Mouse (Mus musculus) hindbrain, embryonic 12.5 days (tissue): Measurements from ENCODE around the gene Esrrg. TPM values are rescaled to one million over a fixed set of nuclear protein-coding genes. Genes with fewer than 3 reads are reported as not detected.

Experiments used
- ATAC-seq: fragments of 200-750 bp; cut with Nextera tagmentation; 2 replicates; pipeline ENCODE4 v1.8.0; 2017; ENCODE audit warnings: moderate TSS enrichment; ENCODE audit not compliant: low FRiP score
- H3K27ac ChIP-seq: fragments of 300-500 bp; sonication (generic); 2 replicates; pipeline ENCODE4 v1.5.1; 2016; ENCODE audit warnings: mild to moderate bottlenecking
- H3K27me3 ChIP-seq: fragments of 300-500 bp; sonication (generic); 2 replicates; pipeline ENCODE4 v1.6.1; 2016; ENCODE audit warnings: mild to moderate bottlenecking
- H3K36me3 ChIP-seq: fragments of 300-500 bp; sonication (generic); 2 replicates; pipeline ENCODE4 v1.6.1; 2016; ENCODE audit warnings: mild to moderate bottlenecking
- H3K4me1 ChIP-seq: fragments of 300-500 bp; sonication (generic); 2 replicates; pipeline ENCODE4 v1.6.1; 2016
- H3K4me2 ChIP-seq: fragments of 300-500 bp; sonication (generic); replicated peaks from 2 replicates; pipeline ENCODE4 v1.6.1; 2016; ENCODE audit warnings: mild to moderate bottlenecking
- H3K4me3 ChIP-seq: fragments of 300-500 bp; sonication (generic); 2 replicates; pipeline ENCODE4 v1.5.1; 2016; ENCODE audit warnings: mild to moderate bottlenecking
- H3K9ac ChIP-seq: fragments of 300-500 bp; sonication (generic); 2 replicates; pipeline ENCODE4 v1.6.1; 2016; ENCODE audit warnings: mild to moderate bottlenecking, moderate library complexity
- H3K9me3 ChIP-seq: fragments of 300-500 bp; sonication (generic); replicated peaks from 2 replicates; pipeline ENCODE4 v1.6.1; 2016; ENCODE audit warnings: mild to moderate bottlenecking
- WGBS: fragments of 180-500 bp; shearing (Covaris S2); methylation state at CpG from one replicate; pipeline ENCODE4 v1.1.7; 2016; 5-methylcytosine and 5-hydroxymethylcytosine counted together
- polyA plus RNA-seq: library from polyadenylated mRNA; unstranded; fragments of >200 nt; fragmentation: Nextera tagmentation; extraction: Ambion mirVana; gene quantifications from 2 replicates; pipeline ENCODE4 v1.2.1, GENCODE M21; 2016

The Esrrg gene
- polyA plus RNA-seq = 17.4 and 19.3 TPM in 2 replicates

GRCm38 (mm10) chr1:187608261-187608921, at the start of gene Esrrg:
Gene Esrrg, plus strand, starts transcription at chr1:187608791.
- H3K4me3 ChIP-seq = peak within 1 kb of the TSS; percentile 43
- no peaks in the 10 kb centered on the region for H3K9me3 ChIP-seq
- H3K4me2 ChIP-seq = peak within 1 kb of the TSS; percentile 79
- no peaks in the 10 kb centered on the region for H3K36me3 ChIP-seq
- H3K27ac ChIP-seq = no peak within 1 kb of the TSS
- WGBS = 2% methylated on average over 21 of the region's 21 CpGs
- H3K4me1 ChIP-seq = peaks cover 52% of the 10 kb centered on the region
- ATAC-seq = no peak
- H3K9ac ChIP-seq = peak within 1 kb of the TSS; percentile 61
- peaks cover 83% of the 10 kb centered on the region for H3K27me3 ChIP-seq

GRCm38 (mm10) chr1:187583982-187584381, 24.6 kb upstream of the Esrrg start:
- no peak overlapping the region for H3K27ac ChIP-seq
- H3K9ac ChIP-seq = no peak overlapping the region
- H3K27me3 ChIP-seq = no peaks in the 10 kb centered on the region
- H3K4me3 ChIP-seq = no peak overlapping the region
- H3K36me3 ChIP-seq = no peaks in the 10 kb centered on the region
- H3K4me2 ChIP-seq = no peak overlapping the region
- H3K9me3 ChIP-seq = no peaks in the 10 kb centered on the region
- H3K4me1 ChIP-seq = no peaks in the 10 kb centered on the region
- no peak for ATAC-seq

GRCm38 (mm10) chr1:187586541-187587075, 22.0 kb upstream of the Esrrg start:
- 88% methylated on average over 8 of the region's 8 CpGs for WGBS
- ATAC-seq = no peak
- H3K4me2 ChIP-seq = no peak overlapping the region
- H3K27me3 ChIP-seq = no peaks in the 10 kb centered on the region
- no peak overlapping the region for H3K9ac ChIP-seq
- no peaks in the 10 kb centered on the region for H3K9me3 ChIP-seq
- no peak overlapping the region for H3K4me3 ChIP-seq
- H3K27ac ChIP-seq = no peak overlapping the region
- H3K36me3 ChIP-seq = no peaks in the 10 kb centered on the region
- H3K4me1 ChIP-seq = no peaks in the 10 kb centered on the region

- WGBS = 52% methylated on average over 2 of the region's 2 CpGs
- no peak for ATAC-seq
- peaks cover 4% of the 10 kb centered on the region; the same call in 1 of the 2 replicates for H3K9me3 ChIP-seq
- H3K27me3 ChIP-seq = peaks cover 42% of the 10 kb centered on the region
- H3K4me1 ChIP-seq = peaks cover 33% of the 10 kb centered on the region
- no peak overlapping the region for H3K9ac ChIP-seq
- no peak overlapping the region for H3K4me2 ChIP-seq
- no peak overlapping the region for H3K27ac ChIP-seq
- H3K36me3 ChIP-seq = no peaks in the 10 kb centered on the region
- H3K4me3 ChIP-seq = no peak overlapping the region
These were observed 5.6 kb upstream of the Esrrg start for GRCm38 (mm10) chr1:187602942-187603341.

- H3K4me2 ChIP-seq = peak overlapping the region; percentile 15; the same call in 1 of the 2 replicates
- ATAC-seq = no peak
These were observed 4.5 kb upstream of the Esrrg start for GRCm38 (mm10) chr1:187604063-187604484.

GRCm38 (mm10) chr1:187604691-187605310, 3.8 kb upstream of the Esrrg start:
- Histone ChIP-seq H3K27ac (peak overlapping the region; percentile 44; the same call in 1 of the 2 replicates), H3K27me3 (peaks cover 60% of the 10 kb centered on the region), H3K9ac (no peak overlapping the region), H3K36me3 (no peaks in the 10 kb centered on the region), H3K4me2 (peak overlapping the region; percentile 51), H3K4me3 (peak overlapping the region; percentile 15; the same call in 1 of the 2 replicates), H3K9me3 (peaks cover 4% of the 10 kb centered on the region; the same call in 1 of the 2 replicates), H3K4me1 (peaks cover 50% of the 10 kb centered on the region)
- 4% methylated on average over 24 of the region's 24 CpGs for WGBS
- ATAC-seq = no peak

More at GRCm38 (mm10) chr1:187604063-187604484, 4.5 kb upstream of the Esrrg start:
- H3K4me3 ChIP-seq = no peak overlapping the region
- peaks cover 54% of the 10 kb centered on the region for H3K27me3 ChIP-seq
- no peaks in the 10 kb centered on the region for H3K36me3 ChIP-seq
- peaks cover 43% of the 10 kb centered on the region for H3K4me1 ChIP-seq
- peaks cover 4% of the 10 kb centered on the region; the same call in 1 of the 2 replicates for H3K9me3 ChIP-seq
- no peak overlapping the region for H3K27ac ChIP-seq
- no peak overlapping the region for H3K9ac ChIP-seq
- 2% methylated on average over 11 of the region's 11 CpGs for WGBS

GRCm38 (mm10) chr1:187605391-187606270, 3.0 kb upstream of the Esrrg start:
- Histone ChIP-seq H3K4me1 (peaks cover 52% of the 10 kb centered on the region), H3K4me3 (peak overlapping the region; percentile 15; the same call in 1 of the 2 replicates), H3K9me3 (peaks cover 4% of the 10 kb centered on the region; the same call in 1 of the 2 replicates), H3K27ac (no peak overlapping the region), H3K27me3 (peaks cover 68% of the 10 kb centered on the region), H3K36me3 (no peaks in the 10 kb centered on the region), H3K4me2 (peak overlapping the region; percentile 51), H3K9ac (0 out of 2 replicates have a peak overlapping the region, but pooled peaks have one; percentile 35)
- WGBS = 3% methylated on average over 32 of the region's 32 CpGs
- 0 out of 2 replicates have a peak, but pooled peaks have one; percentile 14 for ATAC-seq

GRCm38 (mm10) chr1:187606271-187607040, 2.1 kb upstream of the Esrrg start:
- 0 out of 2 replicates have a peak, but pooled peaks have one; percentile 1 for ATAC-seq
- Histone ChIP-seq H3K27me3 (peaks cover 77% of the 10 kb centered on the region), H3K27ac (no peak overlapping the region), H3K9me3 (no peaks in the 10 kb centered on the region), H3K36me3 (no peaks in the 10 kb centered on the region), H3K4me2 (peak overlapping the region; percentile 79; the same call in 1 of the 2 replicates), H3K4me1 (peaks cover 52% of the 10 kb centered on the region), H3K9ac (no peak overlapping the region), H3K4me3 (no peak overlapping the region; the same call in 1 of the 2 replicates)
- 1% methylated on average over 23 of the region's 23 CpGs for WGBS

- Histone ChIP-seq H3K36me3 (no peaks in the 10 kb centered on the region), H3K4me1 (peaks cover 52% of the 10 kb centered on the region), H3K27me3 (peaks cover 86% of the 10 kb centered on the region), H3K9ac (no peak overlapping the region), H3K4me3 (no peak overlapping the region), H3K4me2 (peak overlapping the region; percentile 79), H3K27ac (no peak overlapping the region), H3K9me3 (no peaks in the 10 kb centered on the region)
- 0 out of 2 replicates have a peak, but pooled peaks have one; percentile 4 for ATAC-seq
- WGBS = under 1% methylated on average over 47 of the region's 47 CpGs
These were observed 1.2 kb upstream of the Esrrg start for GRCm38 (mm10) chr1:187607065-187608047.
